Mouse (Mus musculus): ENCODE measurements at regions not wholly inside any gene's neighbourhood (a gene's known extent, or its start where the extent isn't known, plus 50 kb on each side); places are given as distances from the start of the nearest gene placed in this dataset.

DNA sequence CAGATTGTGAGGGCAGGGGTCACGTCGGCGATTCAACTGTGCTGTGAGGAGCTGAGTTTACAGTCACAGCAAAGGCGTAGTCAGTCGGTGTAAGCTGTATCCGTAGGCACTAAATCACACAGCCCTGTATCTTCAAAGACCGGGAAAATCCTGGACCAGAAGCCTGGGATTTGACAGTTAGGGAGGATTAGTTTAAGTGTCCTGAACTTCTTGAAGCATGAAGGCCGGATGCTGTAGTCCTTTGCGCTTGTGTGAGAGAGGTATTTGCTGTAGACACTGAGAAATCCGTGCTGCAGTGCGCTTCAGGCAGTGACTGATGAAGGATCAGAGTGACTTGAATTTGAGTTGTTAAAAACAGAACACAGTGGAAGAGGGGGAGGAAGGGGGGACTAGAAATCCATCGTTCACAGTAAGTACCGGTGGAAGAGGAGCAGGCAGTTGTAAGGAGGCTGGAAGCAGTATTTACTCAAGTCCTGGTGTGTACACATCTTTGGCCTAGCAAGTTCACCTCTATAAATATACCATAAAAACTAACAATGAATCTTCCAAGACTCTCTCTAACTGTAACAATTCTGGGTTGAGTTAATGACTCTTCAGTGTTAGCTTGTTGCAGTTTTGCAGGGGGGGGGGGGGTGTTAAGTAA lies 107.5 kb upstream of the Ppm1h start:
- in situ Hi-C loops (cut with MboI; ENCODE audit: low pct_ligation_motif_present, low pct_unique_long_range_greater_than_20kb, low sequenced_read_pairs) (no loop called here), dilution Hi-C loops (cut with MboI; ENCODE audit: extremely low pct_ligation_motif_present, extremely low pct_unique_long_range_greater_than_20kb, low sequenced_read_pairs) (no loop called here)
- Histone ChIP-seq H3K4me2 (ENCODE audit: insufficient read depth, low read depth, poor library complexity, severe bottlenecking) (no peak overlapping the region), H3K9ac (ENCODE audit: insufficient read depth, low read depth) (no peak overlapping the region), H3K4me3 (replicated peaks in 1 of 3; ENCODE audit: low read depth in 2 of 3, low read length in 2 of 3, poor library complexity in 1 of 3) (no peak overlapping the region), H3K4me1 (ENCODE audit: control insufficient read depth in 1 of 2, insufficient read depth in 2 of 2) (peaks cover 6 to 15% of the 10 kb centered on the region in 2 experiments), H3K27ac (ENCODE audit: insufficient read depth, low read depth) (no peak overlapping the region), H3K27me3 (replicated peaks) (no peaks in the 10 kb centered on the region), H3K79me2 (replicated peaks; ENCODE audit: control insufficient read depth, extremely low read depth, insufficient read depth, poor library complexity, severe bottlenecking) (no peaks in the 10 kb centered on the region), H3K9me3 (replicated peaks; ENCODE audit: low read length) (no peaks in the 10 kb centered on the region), H3K36me3 (replicated peaks in 1 of 2; ENCODE audit: control insufficient read depth in 1 of 2, insufficient read depth in 1 of 2, low read length in 1 of 2) (no peaks in the 10 kb centered on the region)
- no peak for DNase-seq (ENCODE audit: extremely low read depth)
- TF ChIP-seq MXI1 (IDR thresholded peaks at IDR 0.05; ENCODE audit: low read depth, low read length): no peak
- no peak for TF ChIP-seq MAFK (IDR thresholded peaks at IDR 0.05; ENCODE audit: insufficient replicate concordance, low read length)
- TF ChIP-seq HCFC1 (IDR thresholded peaks at IDR 0.05; ENCODE audit: low read depth, low read length): no peak
- TF ChIP-seq UBTF (IDR thresholded peaks at IDR 0.05; ENCODE audit: low read depth, low read length): no peak
- no peak for TF ChIP-seq POLR2A (IDR thresholded peaks at IDR 0.05; ENCODE audit: low read depth, low read length)
- no peak for TF ChIP-seq JUND (conservative IDR thresholded peaks at IDR 0.05; ENCODE audit: low read depth, low read length)
- no peak for TF ChIP-seq TCF12 (IDR thresholded peaks at IDR 0.05; ENCODE audit: low read depth, low read length)
- TF ChIP-seq TBP (conservative IDR thresholded peaks at IDR 0.05; ENCODE audit: low read depth, low read length): no peak
- TF ChIP-seq POLR2AphosphoS2 (IDR thresholded peaks at IDR 0.05; ENCODE audit: low read depth, low read length): no peak
- TF ChIP-seq NRF1 (IDR thresholded peaks at IDR 0.05; ENCODE audit: low read depth, low read length): no peak
- TF ChIP-seq MAX (IDR thresholded peaks at IDR 0.05; ENCODE audit: low read length): no peak
- TF ChIP-seq USF2 (conservative IDR thresholded peaks at IDR 0.05; ENCODE audit: low read depth, low read length): no peak
- no peak for TF ChIP-seq NELFE (IDR thresholded peaks at IDR 0.05; ENCODE audit: low read depth, low read length)
- no peak for TF ChIP-seq CTCF (conservative IDR thresholded peaks at IDR 0.05 in 1 of 2, IDR thresholded peaks at IDR 0.05 in 1 of 2; ENCODE audit: low read depth in 2 of 2, low read length in 2 of 2)
- no peak for TF ChIP-seq RCOR1 (conservative IDR thresholded peaks at IDR 0.05; ENCODE audit: low read depth, low read length)
- TF ChIP-seq ELF1 (IDR thresholded peaks at IDR 0.05; ENCODE audit: low read depth, low read length): no peak
- no peak for TF ChIP-seq KAT2A (IDR thresholded peaks at IDR 0.05; ENCODE audit: insufficient replicate concordance, low read length)
- no peak for TF ChIP-seq GABPA (IDR thresholded peaks at IDR 0.05; ENCODE audit: insufficient replicate concordance, low read depth, low read length)
- TF ChIP-seq ZC3H11A (IDR thresholded peaks at IDR 0.05; ENCODE audit: low read depth, low read length): no peak
- TF ChIP-seq PAX5 (IDR thresholded peaks at IDR 0.05; ENCODE audit: low read length): no peak
